Mouse (Mus musculus): ENCODE data around the gene Mfsd10.

Gene Mfsd10

DNA sequence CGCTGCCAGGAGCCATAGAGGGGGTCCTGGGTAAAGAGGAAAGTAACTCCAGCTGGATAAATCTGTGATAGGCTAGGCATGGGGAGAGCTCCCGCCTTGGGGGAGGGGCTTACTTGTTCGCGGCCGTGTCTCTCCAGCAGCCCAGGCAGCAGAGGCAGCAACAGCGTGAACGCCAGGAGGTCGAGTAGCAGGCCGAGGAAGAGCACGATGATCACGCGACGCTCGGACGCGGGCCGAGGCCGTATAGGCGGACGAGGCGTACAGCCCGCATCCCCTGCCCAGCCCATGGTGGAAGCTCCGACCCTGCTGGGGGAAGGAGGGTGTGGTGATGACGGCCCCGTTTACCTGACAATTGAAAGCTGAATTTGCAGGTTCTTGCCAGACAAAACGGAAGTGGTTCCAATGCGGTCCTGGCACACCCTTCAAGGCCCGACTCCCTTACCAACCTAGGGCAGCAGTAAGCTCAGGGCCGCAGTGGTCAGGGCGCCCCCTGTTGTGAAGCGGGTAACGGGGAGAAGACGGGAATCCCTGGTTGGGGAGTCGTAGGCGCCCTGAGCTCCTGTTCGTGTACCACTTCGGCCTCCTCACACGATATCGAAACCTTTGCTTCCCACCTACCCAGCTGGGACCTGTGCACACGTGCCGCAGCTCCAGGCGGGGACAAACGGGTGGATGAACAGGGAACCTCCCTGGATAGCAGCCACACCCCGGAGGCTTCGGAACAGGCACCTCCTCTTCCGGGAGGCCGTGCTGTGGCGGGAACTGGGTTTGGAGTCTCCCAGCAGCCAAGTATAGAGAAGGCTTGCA is at the start of gene Mfsd10:
Gene Mfsd10, minus strand, starts transcription at position 732 of the 807 bp plus-strand sequence.
- peak; percentile 80 for DNase-seq

DNA sequence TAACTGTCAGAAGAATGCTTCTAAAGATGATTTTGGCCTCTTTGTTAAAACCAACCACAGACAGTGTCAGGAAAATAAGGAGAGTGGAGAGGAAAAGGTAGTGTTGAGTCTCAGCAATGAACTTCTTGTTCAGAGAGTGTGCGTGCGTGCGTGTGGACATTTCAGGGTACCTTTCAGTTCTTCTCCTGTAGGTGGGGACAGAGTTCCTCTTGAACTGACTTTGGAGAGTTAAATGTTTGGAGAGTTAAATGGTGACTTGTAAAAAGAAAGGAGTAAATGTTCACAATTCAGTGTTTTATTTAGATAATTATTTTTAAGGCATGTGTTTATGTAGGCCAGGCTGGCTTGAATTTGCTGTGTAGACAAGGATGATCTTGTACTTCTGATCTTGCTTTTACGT is 33.3 kb upstream of the Mfsd10 start:
- DNase-seq: no peak

DNA sequence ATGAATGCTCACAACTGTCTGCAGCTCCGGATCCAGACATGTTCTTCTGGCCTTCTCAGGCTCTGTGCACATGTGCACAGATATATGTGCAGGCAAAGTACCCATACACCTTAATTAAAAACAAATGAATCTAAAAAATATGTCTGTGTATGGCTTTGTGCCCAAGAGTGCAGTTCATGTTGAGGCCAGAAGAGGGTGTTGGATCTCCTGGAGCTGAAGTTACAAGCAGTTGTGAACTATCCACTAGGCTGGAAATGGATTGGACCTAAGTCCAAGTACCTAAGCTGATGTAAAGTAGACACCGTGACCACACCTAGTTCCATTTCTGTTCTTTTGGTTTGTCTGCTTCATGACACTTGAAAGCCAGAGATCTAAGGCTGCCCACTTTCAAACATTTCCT is 32.5 kb upstream of the Mfsd10 start:
- no peak for DNase-seq

- DNase-seq: no peak
These were observed 26.2 kb upstream of the Mfsd10 start for GRCm38 (mm10) chr5:34663231-34663630.

- no peak for DNase-seq
These were observed 24.9 kb upstream of the Mfsd10 start for GRCm38 (mm10) chr5:34661909-34662308.

GRCm38 (mm10) chr5:34660591-34661130 is 23.6 kb upstream of the Mfsd10 start:
- no peak for DNase-seq

DNA sequence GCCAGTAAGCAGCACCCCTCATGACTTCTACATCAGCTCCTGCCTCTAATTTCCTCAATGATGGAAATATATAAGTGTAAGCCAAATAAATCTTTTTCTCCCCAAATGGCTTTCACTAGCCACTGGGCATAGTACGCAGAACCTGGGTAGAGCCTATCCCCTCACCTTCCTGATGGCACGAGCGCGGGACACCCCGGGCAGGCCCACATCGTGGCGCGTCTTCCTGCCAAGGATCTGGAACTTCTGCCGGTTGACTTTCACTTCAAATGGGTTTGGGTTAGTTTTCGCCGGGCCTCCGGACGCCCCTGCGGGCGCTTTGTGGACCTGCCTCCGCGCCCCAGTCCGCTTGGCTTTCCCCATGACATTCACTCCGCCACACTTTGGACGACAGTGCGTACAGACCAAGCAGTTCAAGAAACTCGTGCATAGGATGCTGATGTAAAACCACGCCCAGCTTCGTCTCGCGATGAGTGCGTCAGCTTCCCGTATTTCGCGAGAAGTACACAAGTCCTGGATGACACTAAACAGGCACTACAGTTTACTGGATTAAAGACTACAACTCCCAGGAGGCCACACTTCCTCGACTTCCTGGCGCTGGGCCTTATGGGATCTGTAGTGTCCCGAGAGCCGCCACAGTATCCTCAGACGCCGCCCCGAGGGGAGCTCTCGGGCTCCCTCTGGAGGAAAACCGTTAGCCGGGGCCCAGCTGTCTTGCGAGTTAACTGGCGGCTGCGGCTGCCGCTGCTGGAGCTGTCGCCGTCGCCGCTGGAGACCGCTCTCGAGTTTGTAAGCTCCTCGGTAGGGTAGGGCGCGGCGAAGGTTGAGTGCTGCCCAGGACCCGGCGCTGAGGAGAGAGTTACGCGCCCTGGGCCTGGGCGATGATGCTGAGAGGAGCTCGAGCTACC is 22.9 kb upstream of the Mfsd10 start, which contains the start of the genes Nop14 and Grk4:
Gene Nop14, minus strand, starts transcription at position 463 of the 905 bp plus-strand sequence.
Gene Grk4, plus strand, starts transcription at position 694 of the 905 bp plus-strand sequence.
- DNase-seq: peak; percentile 98

- DNase-seq: no peak
These were observed 20.5 kb upstream of the Mfsd10 start for GRCm38 (mm10) chr5:34657556-34657955.

GRCm38 (mm10) chr5:34654881-34655280 is 17.9 kb upstream of the Mfsd10 start:
- no peak for DNase-seq

GRCm38 (mm10) chr5:34652961-34653360 is 15.9 kb upstream of the Mfsd10 start:
- DNase-seq: no peak

DNA sequence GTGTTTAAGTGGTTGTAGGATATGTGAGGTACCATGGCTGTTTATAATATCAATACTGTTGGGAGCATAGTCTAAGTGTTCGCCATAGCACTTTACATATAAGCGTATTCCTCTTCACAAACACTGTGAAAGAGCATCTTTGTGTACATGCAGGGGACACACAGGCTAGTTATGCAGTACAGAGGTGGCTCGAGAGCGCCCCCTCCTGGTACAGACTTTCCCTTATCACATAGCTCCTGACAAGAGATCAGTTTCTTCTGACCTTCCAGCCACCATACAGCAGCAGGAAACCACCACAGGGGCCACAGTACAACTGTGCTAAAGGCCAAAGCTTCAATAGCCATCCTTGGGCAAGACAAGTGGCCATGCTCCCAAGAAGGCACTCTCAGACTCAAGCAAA is 10.6 kb upstream of the Mfsd10 start:
- DNase-seq: no peak

DNA sequence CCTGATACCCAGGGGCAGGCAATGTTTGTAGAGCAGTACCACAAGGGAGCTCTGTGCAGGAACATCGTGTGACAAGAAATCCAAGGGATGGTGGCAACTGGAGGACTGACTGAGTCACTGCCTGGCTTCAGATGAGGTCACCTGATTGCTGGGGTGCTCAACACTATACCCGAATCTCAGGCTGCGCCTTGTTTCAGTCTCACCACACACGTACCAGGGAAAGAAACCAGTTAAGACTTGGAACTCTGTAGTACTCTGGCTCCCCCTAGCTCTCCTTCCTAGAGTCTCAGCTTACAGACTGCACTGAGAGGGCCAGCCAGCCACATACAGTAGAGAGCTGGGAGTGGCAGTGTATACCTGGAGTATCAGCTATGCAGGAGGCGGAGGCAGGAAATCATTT is 5.9 kb upstream of the Mfsd10 start:
- peak; percentile 22 for DNase-seq

GRCm38 (mm10) chr5:34641991-34642390 is 5.0 kb upstream of the Mfsd10 start:
- no peak for DNase-seq

DNA sequence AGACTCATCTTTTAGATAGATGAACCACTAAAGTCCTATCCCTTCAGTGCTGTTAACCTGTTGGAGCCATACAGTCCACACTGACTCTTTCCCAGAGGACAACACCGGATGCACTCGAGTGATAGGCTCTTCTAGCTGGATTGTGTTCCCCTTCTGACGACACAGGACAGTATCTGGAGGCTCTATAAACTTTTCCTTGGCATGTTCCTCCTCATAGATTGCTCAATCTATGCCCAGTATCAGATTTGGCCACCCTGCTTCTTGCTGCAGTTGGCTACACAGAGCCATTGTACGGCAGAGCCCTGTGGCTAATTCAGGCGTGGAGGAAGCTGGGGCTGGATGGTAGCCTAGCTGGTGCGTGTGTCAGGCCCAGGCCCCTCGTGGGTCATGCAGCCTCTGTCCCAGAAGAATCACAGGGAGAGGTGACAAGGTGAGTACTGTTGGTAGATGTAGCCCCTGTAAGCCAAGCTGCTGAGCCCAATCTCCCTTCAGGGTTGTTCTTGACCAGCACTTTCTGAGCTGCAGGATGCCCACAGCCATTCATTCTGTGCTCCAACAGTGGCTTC is 662 bp upstream of the Mfsd10 start:
- DNase-seq: no peak

DNA sequence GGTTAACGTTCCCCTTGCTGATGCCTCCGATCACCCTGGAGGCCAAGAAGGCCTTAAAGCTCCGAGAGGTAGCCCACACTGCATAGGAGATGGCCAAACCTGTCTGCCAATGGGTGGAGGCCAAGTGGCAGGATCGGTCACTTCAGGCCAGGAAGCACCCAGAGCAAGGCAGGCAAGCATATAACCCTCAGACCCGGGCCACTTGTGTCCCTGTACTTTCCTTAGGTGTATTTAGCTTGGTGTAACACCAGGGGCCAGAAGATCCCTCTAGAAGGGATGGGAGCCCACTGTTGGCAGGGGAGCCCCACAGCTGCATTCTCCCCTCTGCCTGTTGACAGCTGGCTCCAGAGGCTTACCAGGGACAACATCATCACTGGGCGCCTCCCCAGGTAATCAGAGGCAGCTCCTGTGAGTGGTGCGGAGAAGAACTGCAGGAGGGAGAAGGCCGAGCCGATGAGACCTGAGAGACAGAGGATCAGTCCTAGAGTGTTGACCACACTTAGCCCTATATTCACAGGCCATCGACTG is 1.3 kb downstream of the Mfsd10 start:
- no peak for DNase-seq

DNA sequence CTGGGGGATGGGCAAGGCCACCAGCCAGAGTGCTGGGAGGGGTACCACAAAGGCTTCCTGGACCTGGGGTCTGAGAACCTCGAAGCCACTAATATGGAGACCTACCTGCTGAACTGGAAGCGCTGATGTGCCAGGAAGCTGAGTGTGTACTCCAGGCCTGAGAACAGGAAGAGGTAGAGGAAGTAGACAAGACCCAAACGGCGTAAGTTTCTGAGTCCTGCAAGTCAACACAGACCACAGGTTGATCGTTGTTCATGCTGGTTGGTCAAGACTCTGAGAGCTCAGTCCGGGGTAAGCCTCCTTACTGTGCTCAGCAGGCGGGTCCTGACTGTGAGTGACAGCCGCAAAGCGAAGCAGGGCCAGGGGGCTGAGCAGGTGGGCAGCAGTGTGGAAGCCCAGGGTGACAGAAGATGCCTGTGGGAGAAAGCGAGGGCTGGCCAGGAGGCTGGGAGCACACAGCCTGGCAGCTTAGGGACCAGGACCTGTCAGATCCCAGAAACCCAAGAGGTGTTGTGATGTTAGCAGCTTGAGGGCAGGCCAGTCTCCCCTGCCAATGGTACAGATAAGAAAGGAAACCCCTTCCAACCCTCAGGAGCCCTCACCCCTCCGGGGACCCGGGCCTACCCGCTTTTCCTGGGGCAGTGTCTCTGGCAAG is 2.1 kb downstream of the Mfsd10 start:
- no peak for DNase-seq

- DNase-seq: peak; percentile 27
These were observed 3.4 kb downstream of the Mfsd10 start for GRCm38 (mm10) chr5:34633641-34634040.

- DNase-seq: no peak
These were observed 4.0 kb downstream of the Mfsd10 start for GRCm38 (mm10) chr5:34632996-34633395.

GRCm38 (mm10) chr5:34609966-34610365 is 27.0 kb downstream of the Mfsd10 start:
- no peak for DNase-seq

GRCm38 (mm10) chr5:34608226-34608625 is 28.8 kb downstream of the Mfsd10 start:
- DNase-seq: no peak

- DNase-seq: no peak
These were observed 29.7 kb downstream of the Mfsd10 start for GRCm38 (mm10) chr5:34607100-34607880.

All from right cerebral cortex, postnatal 25 days (tissue).